Mouse (Mus musculus): Measurements from ENCODE around the gene Stat1.

Stat1 gene

DNA sequence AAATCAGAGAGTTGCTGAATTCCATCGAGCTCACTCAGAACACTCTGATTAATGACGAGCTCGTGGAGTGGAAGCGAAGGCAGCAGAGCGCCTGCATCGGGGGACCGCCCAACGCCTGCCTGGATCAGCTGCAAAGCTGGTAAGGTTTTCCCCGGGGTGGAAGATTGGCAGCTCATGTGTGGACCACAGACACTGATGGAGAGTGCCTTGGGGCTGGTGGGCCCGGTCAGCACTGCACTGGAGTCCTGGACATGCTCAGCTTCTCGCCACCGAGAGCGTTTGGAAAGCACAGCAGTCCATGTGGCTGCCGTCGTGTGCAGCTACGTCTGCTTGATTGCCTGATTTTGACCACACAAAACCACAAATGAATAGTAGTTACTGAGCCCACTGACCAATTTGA, 18.1 kb downstream of the Stat1 start:
- DNase-seq, result no peak

DNA sequence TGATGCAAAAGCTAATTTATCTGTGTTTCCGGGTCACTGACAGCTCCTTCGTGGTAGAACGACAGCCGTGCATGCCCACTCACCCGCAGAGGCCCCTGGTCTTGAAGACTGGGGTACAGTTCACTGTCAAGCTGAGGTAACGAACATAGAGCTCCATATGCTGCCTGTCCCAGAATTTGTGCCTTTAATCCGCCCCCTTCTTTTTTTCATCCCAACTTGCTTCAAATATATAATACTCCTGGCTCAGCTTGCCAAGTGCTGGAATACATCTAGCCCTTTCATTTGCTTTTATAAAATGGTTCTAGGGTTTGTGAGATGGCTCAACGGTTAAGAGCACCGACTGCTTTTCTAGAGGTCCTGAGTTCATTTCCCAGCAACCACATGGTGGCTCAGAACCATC, 21.3 kb downstream of the Stat1 start:
- no peak for DNase-seq

DNA sequence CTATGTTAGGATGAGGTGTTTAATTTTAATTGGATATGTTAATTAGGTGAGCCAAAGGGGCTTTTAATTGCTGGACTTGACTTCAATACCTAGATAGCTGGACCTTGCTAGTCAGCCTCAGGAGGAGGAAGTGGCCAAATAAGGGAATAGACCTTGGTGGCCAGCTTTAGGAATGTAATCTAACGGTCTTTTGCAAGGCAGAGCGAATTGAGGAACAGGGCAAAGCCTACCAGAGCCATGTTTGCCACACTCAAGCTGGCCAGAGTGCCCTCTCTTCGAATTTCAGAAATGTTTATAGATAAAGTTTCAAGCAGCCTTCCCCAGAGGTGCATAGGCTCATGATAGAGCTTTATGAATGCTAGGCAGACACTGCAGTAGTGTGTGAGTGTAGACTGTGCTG, 22.2 kb downstream of the Stat1 start:
- DNase-seq, result no peak

DNA sequence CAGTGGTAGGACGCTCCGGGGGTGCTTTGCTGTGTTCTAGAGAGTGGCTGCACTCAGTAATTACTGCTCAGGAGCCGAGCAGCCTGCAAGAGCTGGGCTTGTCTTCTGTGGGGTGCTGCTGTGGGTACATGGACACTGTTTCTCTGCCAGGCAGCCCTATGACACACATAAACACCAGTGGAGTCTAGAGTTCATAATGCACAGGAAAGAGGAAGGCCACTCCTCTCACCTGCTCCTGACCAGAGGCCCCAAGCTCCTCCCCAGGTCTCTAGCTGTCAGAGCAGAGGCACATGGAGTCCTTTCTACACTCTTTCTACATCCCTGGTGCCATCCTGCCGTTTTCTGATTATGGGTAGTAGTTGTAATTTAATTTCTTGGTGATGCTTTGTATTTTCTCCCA, 22.9 kb downstream of the Stat1 start:
- no peak for DNase-seq

DNA sequence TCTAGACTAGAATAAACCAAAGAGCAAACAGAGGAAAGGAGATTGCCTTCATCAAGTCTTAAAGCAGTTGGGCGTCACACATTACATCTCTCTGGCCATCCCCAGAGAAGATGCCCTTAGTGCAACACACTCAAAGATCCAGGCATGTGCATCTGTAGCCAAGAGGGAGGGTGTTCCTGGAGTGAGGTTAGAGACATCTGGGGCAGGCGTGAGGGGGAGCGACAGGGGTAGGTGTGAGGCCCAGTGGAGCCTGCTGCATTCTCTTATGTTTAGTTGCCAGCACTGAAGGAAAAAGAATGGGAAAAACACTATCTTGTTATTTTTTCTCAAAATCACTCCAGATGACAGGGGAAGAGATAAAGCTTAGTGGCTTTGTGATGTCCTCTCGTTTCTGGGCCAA, 24.0 kb downstream of the Stat1 start:
- no peak for DNase-seq

DNA sequence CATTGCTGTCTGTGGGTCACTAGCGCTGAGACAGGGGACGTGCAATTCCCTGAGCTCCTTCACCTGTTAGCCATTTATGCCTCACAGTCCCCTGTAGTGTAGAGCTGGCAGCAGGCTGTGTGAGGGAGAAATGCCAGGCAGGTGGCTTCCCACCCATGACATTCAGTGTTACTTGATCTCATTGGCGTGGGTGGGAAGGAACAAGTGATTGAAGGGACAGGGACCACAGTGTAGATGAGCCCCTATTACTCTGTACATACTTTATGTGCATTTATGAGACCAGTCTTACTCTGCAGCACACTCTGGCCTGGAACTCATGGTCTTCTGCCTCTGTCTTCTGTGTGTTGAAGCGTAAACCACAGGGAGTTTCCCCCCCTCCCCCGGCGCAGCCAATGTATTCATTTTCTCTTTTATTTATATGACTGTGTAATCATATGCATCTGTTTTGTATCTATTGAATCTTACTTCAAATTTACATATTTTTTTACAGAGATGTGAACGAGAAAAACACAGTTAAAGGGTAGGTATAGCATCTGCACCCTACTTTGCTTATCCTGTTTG, 24.4 kb downstream of the Stat1 start:
- DNase-seq, result no peak

DNA sequence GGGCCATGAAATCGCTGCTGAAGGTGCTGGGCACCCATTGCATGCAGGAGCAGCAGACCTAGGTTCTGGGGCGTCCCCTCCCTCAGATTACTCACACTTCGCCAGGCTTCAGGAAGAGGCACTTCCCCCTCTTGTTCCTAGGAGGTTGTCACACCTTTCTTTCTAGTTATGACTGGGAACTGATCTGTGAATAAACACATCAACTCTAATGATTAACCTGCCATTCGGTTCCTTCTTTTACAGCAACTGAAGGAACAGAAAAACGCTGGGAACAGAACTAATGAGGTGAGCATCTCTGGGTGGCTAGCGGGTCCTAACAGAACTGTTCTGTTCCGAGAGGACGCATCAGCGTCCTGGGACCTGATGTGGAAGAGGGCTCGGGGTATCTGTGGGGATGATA, 25.7 kb downstream of the Stat1 start:
- no peak for DNase-seq

DNA sequence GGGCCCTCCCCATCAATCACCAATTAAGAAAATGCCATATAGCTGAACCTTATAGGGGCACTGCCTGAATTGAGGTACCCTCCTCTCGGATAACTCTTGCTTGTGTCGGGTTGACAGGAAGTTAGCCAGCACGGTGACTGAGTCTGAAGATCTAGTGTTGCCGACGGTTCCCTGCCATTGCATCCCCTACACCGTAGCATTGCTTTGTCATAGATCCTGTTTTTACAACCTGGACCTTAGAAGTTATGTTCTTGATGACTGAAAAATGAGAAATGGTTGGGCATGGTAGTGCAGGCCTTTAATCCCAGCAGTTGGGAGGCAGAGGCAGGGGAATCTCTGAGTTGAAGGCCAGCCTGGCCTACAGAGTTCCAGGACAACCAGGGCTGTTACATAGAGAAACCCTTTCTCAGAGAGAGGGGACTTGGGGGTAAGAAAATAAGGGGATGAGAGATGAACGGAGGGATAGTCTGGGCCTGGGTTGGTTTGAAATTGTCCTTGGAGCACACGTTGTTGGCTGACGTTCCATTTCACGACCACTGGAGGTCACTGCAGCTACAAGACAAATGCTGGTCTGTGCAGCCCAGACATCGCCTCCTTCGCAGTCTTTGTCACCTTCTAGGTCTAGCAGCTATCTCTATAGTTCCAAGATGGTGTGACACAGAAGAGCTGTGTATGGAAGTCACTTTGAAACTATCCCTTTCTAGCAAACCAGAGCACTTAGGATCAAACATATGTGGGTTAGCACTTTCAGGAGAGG, 27.2 kb downstream of the Stat1 start:
- no peak for DNase-seq

DNA sequence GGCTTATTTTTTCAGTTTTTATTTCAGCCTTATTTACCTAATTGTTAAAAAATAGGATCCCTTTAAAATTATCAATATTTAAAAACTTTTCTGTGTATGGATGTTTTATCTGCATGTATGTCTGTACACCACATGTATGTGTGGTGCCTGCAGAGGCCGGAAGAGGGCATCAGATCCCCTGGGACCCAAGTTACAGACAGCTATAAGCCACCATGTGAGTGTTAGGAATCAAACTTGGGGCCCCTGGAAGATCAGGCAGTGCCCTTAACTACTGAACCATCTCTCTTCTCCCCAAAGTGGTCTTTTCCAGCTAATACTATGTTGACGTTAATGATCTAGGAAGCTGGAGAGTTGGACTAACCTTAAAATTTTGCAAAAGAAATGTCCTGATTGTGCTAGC, 28.2 kb downstream of the Stat1 start:
- no peak for DNase-seq

DNA sequence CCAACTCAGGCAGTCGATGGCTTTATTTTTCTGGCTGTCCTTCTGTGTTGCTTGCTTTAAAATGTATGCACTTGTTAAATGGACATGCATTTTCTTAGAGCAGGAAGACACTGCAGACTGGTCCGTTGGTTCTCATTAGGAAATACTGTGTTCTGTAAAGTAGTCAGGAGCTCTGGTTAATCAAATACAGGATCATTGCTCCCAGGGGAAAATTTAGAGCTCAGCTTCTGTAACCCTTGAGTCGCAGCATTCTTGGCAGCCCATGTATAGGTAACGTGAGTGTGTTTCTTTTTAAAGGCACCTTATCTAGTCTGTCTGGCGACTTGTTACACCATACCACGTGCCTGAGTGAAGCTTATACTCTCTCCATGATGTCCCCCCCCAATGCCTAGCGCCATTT, 28.9 kb downstream of the Stat1 start:
- no peak for DNase-seq

DNA sequence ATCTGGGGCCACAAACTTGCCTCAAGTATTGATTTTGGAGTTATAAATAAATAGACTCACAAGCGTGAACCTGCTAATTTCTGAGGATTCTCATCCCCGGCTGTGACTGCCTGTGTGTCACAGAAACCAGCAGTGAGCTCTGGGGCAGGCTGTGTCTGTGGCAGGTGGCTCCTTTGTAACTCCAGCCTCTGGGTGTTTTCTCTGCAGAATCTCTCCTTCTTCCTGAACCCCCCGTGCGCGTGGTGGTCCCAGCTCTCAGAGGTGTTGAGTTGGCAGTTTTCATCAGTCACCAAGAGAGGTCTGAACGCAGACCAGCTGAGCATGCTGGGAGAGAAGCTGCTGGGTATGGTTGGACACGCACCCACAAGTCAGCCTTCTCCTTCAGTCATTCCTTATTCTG, 29.5 kb downstream of the Stat1 start:
- no peak for DNase-seq

DNA sequence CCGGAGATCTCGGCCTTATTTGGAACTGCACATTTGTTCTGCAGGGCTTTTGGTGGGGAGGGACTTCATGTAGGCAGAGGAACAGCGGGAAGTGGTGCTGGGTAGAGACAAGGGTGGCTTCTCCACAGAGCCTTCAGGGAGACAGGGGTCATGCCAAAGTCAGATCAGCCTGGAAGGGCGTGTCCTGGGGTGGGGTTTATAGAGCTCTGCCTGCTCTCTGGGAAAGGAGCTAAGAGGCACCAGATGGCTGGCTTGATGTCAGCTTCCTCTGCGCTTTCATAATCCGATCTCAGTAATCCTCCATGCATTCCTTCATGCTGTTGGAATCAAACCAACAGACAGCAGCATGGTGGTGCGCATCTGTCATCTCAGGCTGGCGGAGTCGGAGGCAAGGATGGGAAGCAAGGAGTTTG, 30.7 kb downstream of the Stat1 start:
- peak; percentile 84 for DNase-seq

DNA sequence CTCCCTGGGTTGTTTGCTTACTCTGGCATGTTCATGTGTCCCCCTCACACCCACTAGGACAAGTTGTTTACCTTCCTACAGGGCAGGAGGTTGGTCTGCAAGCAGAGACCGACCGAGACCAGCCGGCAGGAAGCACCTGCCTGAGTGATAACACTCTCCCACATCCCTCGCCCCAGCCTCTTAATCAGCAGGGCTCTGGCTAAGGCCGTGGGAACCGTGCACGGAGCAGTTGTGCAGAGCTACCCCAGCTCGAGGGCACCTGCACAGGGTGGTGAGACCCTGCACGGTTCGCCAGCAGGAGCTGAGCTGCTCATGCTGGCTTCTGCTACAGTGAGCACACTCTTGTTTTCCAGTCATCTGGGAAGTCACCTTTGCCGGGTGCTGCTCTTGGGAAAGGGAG, 31.4 kb downstream of the Stat1 start:
- DNase-seq, result no peak

DNA sequence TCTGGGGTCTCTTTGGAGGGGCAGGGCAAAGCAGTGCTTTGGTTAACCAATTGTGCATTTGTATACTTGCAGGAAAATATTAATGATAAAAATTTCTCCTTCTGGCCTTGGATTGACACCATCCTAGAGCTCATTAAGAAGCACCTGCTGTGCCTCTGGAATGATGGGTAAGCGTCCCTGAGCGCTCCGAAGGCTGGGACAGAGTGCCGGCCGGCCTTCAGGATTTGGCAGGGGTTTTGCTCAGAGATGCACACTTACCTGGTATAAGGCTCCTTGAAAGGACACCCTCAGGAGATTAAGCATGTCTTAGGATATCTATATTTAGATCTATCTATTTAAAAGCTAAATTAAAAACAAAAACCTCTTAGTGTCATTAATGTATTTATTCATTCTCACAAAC, 31.9 kb downstream of the Stat1 start:
- DNase-seq, result no peak

DNA sequence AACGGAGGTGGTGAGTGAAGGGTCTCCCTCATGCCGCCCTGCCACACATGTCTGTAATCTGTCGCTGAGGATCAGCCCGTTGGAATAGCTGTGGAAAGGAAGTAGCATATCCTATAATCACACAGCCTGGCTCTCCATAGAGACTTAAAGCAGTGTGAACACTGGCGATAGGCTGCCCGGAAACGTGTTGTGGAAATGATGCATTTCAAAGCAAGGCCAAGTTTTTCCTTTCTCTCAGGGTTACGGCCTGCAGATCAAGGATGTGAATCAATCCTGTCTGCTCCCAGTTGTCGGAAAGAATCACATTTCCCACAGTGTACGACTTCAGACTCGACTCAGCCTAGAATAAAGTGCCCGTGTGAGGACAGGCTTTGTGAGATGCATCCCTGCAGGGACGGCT, 33.1 kb downstream of the Stat1 start:
- DNase-seq, result no peak

DNA sequence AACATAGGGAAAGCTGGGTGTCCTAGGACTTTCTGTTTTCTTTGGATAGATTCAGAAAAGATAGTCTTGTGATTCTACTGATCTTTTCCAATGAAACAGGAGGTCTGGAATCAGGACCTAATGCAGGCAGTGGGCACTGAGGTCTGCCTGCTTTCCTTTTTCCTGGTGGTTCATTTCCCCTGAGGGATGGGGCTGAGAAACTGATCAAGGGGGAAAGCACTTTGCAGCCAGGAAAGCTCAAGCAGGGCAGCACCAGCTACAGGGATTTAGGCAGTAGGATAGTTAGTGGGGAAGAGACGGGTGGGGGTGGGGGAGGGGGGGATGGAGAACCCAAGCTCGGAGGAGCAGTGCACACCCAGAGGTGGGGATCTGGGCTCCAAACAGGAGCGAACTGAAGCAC, 33.7 kb downstream of the Stat1 start:
- DNase-seq, result no peak

DNA sequence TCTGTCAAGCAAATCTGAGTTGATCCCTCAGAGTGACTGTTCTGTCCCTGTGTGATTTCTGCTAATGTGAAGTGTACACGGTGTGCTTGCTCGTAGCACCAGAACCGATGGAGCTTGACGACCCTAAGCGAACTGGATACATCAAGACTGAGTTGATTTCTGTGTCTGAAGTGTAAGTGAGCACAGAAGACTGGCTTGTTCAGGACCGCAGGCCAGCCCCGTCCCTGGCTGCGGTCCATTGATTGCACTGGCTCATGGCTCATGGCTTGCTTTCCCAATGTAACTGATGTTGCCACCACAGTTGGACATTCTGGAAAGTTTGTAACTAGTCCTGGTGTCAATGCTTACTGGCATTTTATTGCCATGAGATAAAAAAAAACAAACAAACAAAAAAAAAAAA, 35.6 kb downstream of the Stat1 start:
- no peak for DNase-seq

DNA sequence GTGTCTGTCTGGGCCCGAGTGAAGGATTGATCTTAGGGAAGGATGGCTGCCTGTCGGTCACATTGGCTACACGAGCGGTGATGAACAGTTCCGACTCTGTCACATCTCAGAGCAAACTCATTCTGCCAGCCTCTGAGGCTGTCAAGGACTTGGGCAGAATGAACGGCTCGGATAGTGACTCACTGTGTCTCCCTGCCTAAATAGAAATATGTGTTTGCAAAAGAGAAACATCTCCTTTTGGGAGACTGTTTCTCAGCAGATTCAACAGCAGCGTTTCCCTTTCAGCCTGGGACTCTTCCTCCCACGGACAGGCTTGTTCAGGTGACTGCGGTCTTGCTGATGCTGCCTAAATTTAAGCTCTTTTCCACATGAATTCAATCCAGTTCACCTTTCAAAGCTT, 37.1 kb downstream of the Stat1 start:
- DNase-seq, result no peak

DNA sequence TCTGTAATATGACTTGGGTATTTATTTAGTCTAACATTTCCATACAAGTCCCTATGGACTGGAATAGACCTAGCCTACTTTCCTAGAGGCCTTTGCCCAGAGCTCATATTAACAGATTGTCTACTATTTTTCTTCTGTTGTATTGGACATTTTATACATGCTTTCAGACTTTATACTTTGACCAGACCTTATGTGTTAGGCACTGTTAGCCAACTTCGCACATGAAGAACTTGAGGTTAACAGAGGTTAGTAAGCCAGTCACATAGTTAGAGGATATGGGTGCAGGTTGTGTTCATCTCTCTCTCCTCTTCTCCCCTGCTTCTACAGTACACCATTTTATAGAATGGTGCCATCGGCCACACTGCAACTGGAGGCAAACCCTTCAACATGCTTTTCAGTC, 38.8 kb downstream of the Stat1 start:
- DNase-seq, result no peak

DNA sequence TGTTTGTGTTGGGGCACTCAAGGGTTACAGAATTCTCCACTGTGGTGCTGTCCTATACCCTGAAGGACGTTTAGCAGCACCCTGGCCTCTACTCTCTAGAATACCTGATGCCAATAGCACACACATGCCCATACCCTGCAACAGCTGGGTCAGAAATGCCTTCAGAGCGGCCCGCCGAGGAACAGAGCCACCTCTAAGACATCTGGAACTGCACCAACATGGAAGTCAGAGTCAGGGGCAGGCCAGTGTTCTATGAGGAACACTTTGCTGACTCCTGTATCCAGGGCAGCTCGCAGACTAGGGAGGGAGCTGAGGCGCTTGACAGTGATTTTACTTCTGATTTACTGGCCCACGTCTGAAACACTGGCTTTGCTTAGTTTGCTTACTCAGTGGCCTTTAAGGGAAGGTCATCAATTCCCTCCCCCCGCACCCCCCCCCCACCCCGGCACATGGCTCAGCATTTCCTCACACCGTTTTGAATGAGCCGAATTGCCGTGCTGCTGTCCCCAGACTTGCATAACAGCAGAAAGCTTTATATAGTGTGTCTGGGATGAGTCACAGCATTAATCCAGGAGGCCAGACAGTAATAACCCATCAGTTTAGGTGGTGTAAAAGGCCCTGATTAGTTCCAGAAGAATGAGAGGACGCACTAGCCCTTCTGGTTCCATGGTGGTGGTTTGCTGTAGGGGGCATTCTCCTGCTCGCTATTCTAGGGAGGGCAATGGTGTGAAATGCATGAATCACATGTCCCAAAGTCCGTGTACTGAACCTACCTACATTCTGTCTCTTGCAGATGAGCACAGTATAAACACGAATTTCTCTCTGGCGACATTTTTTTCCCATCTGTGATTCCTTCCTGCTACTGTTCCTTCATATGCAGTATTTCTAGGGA, 39.5 kb downstream of the Stat1 start:
- peak; percentile 73 for DNase-seq

DNA sequence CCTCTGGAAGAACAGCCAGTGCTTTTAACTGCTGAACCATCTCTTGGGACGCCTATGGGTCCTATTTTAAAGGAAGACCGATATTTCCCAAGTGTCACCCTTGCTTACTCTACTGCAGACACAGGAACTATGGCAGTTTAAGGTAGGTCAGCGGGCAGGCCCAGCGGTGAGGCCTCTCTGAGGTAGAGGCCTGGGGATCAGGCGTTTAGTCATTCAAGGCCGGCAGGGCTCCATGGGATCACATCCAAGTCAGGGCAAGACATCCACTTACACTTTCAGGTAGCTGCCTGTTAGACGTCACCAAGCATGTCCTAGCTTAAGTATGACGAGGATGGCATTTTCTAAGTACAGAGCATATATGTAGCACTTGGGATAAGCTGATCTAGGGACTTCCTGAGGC, 41.9 kb downstream of the Stat1 start:
- no peak for DNase-seq

DNA sequence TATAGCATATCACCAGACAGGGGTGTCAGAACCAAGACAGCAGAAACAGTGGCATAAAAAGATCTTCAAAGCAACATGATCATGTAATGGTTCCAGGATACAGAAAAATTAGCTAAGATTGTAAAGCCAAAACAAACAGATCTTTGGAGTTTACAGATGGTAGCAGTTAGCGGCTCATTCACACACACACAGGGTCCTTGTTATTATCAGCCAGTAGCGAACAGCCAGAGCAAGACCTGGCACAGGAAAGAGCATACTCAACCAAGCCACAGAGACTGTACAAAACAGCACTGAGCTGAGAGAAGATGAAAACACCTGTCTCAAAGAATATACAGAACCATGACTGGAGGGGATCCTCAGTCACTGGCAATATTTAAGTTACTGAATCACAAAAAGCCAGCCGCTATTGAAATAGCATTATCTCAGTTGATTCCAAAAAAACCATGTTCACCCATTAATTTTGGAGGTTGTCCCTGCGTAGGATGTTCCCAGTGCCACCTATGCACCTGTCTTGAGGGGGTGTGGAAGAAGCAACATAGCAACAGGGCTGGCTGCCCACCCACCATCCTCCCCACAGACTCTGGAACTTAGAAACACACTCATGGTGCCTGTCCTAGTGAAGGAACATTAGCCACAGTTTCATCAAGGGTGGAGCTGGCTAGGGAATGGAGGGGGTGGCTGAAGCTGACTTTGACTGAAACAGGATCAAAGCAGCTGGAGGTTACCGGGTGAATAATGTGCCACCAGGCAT, 44.6 kb downstream of the Stat1 start:
- DNase-seq, result no peak

DNA sequence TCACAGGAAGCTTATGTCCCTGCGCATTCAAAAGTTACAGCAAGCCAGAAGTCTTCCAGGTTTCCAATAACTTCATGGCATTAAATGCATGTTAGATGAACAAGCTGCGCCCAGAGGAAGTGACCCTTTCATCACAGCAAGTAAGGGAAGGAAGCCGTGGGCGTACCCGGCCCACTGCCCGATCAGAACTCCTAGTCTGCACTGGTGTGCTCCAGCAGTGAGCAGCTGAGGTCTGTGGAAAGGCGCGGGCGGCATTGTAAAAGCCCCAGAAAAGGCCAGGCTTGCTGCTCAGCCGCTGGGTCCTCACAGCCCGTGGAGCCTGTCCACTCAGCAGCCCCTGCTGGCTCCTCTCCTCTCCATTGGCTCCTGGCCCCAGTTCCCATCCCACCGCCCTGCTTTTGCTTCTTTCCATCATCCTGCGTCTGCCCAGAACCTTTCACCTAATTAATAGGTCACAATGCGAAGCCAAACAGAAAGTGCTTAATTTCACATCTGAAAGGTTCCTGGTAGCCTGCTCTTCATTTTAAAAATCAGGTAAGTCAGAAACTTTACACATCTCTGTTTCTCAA, 47.5 kb downstream of the Stat1 start:
- DNase-seq, result no peak
